Mouse (Mus musculus) urinary bladder, adult 2 months (tissue): ENCODE results near the gene Dnajc13. TPM values are rescaled to one million over a fixed set of nuclear protein-coding genes. Genes with fewer than 3 reads are reported as not detected.

Experiments used
- DNase-seq: peaks from one replicate; pipeline ENCODE4 v3.0.0; 2022; ENCODE audit warnings: low spot score
- polyA plus RNA-seq: library from polyadenylated mRNA; depleted of rRNA; stranded (reverse); fragments of >200 nt; gene quantifications from 2 replicates; pipeline ENCODE4 v1.2.3, GENCODE M21; 2012

The Dnajc13 gene
- polyA plus RNA-seq, 1 experiment, result 46.8 TPM

DNA sequence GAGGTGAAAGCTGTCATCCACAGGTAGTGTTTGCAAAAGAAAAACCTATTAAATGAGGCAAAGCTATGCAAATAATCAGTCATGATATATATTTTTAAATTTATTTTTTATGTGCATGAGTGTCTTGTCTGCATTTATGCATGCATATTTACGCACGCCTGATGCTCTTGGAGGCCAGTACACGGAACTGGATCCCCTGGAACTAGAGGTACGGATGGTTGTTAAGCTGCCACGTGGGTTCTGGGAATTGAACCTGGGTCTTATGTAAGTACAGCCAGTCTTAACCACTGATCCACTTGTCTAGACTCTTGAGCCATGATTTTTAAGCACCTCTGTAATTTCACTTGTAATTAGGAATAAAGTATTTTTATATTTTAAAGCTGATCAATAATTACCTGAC, 79.5 kb downstream of the Dnajc13 start:
- DNase-seq, result no peak

DNA sequence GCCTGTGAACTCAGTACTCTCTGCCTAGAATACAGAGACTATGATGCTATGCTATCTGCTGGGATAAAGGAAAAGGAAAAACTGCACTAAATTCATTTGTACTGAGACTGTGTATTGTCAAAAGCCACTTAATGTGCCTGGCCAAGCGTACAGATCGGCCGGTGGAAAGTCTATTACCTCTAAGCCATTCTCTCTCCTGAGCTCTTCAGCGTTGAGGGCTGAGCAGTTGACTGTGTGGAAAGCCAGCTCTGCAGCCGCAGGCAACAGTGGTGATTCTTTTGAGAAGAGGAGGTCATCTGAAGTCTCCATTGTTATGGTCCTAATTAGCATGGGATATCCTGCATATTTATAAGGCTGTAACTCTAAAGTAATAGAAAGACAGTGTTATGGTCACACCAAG, 80.4 kb downstream of the Dnajc13 start:
- no peak for DNase-seq

DNA sequence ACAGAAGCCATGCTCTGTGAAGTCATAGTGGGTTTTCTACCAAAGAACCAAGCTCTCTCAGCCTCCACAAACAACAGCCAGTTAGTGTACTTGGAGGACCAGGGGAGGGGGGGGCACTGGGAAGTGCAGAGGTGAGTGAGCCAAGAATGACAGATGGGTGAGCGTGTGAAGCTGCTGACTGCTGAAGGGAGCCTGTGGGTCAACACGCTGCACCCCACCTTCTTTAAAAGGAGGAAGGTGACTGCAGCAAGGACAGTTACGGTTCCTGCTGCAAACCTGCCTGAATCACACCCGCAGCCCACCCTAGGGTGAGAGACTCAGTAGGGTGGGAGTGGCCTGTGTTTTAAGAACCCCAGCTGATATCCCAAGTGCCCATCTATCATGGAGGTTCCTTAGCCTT, 81.1 kb downstream of the Dnajc13 start:
- no peak for DNase-seq

DNA sequence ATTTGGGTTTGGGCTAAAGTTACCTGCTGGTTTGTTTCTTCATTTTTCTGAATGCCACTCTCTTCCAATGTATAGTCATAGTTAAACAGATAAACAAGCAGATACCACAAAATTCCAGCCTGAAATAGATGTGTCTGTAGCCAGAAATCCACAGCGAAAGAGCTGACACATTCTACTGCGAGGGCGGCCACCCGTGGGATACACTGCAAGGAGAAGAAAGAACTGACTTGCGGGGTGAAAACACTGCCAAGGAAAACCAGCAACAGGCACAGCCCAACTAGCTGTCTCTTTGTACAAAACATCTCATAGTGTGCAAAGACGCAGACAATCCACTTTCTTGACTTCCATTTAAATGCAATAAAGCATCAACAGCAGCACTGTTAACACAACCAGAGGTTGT, 82.7 kb downstream of the Dnajc13 start:
- no peak for DNase-seq

DNA sequence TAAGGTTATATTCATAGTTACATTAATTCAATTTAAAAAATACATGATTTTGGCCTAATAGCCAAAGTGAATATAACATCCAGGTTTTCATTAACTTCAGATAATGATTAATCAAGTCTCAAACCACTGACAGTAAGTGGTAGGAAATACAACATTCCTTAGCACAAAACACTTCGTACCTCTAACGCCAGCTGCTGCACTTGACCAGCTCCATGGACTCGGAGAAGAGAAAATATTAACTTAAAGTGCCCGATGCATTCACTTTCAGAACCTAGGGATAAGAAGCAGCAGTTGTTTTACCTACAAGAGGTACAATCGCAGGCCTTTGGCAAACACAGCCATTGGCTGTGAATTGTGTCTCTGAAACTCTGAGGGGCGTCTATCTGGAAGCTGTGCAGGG, 90.4 kb downstream of the Dnajc13 start:
- no peak for DNase-seq

DNA sequence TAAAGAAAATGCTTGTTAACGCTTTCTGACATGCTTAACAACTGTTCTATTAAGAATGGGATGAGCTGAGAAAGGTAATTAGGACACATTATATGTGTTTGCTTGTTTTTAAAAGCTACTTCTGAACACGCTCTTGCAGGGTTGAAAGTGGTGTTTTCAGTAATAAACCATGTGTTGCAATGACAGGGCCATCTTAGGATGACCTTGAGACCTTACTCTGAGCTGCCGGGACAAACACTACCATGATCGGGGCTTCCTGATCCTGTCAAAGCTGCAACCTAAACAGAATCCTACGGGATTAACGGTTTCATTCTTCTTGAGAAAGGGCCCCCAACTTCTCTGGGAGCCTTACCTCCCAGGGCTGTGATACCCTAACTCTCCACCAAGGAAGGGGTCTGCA, 91.1 kb downstream of the Dnajc13 start:
- DNase-seq, result no peak

DNA sequence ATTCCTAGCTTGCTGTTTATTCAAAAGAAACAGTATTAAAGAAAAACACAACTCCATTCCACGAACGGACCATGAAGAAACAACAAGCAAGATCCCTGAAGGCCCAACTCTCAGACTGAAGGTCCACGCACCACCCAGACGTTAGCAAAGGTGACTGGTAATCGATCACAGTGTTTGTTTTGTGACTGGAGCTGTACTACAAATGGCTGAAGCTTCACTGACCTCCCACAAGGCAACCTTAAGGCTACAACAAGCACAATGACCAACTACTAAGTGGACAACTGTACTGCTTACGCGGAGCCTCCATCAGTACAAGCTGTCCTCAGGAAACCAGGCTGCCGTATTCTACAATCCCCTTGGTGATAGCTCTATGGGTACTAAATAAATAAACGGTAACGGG, 92.7 kb downstream of the Dnajc13 start:
- no peak for DNase-seq

DNA sequence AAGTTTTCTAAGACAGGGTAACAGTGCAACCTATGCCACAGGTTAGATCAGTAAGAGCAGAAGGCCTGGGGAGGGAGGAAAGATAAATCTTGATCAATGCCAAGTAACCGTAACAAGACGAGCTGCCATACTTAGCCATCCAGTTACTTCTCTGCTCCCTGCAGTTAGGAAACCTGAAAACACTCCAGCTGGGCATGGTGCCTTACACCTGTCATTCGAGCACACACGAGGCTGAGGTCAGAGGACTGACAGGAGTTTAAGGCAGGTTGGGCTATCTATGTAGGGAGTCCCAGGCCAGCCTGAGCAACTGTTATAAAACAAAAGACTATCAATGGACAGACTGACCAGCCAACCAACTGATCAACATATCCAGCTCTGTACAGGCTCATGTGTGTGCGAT, 96.8 kb downstream of the Dnajc13 start:
- no peak for DNase-seq

DNA sequence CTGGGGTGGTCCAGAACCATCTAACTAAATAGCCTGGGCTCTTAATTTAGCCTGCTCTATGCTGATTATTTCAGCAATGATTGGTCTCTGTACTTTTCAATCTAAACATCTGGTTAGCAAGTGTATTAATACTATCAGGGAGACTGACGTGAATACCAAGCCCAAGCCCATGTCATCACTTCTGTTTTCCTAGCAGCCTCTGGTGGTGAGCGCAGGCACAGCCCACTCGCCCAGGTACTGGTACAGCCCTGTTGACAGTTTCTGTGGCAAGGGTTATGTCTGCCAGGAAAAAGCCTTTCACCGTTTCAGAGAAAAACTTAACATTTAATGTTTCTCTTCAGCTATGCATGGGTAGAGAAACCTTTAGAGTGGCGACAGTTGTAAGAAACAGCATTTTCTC, 98.5 kb downstream of the Dnajc13 start:
- no peak for DNase-seq

DNA sequence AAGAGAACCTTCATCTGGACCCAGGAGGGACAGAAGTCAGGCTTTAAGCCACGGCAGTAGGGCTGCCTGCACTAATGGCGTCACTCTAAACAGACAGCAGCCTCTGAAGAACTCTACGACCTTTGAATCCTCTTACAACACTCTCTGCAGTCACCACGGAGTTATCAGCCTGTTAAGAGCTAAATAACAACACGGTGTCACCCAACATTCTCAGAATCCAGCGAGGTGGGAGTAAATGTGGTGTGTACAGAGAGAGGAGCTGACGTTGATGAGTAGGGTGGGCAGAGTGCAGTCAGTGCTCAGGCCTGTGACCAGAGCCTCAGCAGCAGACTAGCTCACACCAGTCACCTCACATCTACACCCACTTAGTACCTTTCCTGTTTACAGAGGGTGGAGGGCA, 101.6 kb downstream of the Dnajc13 start:
- DNase-seq, result no peak

DNA sequence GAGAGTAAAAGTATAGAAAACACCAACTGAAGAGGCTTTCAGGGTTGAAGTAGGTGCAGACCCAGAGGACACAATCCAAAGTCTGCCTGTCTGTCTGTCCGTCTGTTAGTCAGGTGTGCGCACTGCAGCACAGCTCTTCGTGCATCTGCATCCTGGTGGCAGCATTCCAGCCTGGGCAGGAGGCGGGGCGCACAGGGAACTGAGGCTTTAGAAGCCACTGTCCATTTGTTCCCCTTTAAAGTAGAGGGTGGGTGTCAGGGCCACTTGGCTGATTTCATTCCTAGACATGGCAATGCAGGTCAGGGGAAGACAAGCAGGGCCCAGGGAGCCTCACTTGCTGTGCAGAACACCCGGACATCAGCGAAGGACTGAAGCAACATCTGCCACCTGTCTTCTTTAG, 105.4 kb downstream of the Dnajc13 start:
- no peak for DNase-seq

DNA sequence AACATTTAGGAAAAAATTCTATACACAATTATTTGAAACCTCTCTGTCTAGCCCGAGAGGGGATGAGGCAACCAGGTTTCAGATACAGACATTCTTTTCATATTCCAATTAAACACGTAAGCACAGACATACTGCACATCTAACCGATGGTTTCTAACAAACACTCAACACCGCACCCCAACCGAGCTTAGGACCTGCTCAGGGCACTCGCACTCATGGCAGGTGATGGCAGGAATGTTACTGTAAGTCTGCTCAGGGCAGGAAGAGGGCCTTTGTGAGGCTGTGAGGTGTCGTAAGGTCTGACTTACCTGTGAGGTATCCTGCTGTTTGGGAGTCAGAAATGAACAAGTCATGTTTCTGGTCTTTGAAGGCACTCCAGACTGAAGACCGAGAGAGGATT, 106.2 kb downstream of the Dnajc13 start:
- no peak for DNase-seq

DNA sequence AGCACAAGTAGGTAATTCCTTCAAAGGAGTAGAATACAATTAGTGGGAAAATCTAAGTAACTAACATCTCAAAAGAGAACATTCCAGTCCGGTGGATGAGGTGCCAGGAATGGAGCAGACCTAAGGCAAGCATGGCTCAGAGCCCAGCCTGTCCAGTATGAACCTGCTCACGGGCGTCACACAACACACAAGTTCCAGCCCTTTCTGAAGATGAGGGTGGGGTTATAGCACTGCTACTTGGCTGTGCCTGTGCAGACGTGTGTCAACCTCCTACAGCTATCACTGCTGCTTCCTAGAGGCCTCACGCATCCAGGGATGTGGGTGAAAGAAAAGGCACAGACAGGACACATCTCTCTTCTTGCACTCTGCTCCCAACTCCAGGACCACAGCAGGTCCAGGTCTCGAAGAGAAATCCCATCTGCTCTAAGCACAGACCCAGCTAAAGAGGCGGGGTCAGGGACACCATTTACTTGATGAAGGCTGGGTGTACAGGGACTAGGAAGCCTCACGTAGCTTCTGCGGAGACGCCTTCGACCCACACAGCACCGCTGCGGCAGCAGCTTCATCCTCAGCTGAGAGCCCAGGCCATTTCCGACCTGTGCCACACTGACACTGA, 107.5 kb downstream of the Dnajc13 start:
- no peak for DNase-seq

DNA sequence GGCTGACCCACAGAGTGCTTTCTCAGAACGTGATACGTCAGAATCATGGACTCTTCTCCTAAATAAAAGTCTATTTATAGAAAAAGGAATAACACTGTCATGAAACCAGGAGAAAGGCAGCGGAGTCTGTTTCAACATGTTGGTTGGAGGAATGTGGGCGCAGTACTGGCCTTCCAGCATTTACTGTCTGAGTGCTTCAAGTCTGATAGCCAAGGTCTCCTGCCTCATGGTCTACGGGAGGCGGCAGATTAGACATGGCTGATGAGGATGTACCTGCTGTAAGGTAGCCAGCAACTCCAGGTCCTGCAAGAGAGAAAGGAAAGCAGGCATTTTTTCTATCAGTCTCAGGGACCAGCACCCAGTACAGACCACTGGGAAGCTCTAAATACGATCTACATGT, 110.6 kb downstream of the Dnajc13 start:
- DNase-seq, result no peak

DNA sequence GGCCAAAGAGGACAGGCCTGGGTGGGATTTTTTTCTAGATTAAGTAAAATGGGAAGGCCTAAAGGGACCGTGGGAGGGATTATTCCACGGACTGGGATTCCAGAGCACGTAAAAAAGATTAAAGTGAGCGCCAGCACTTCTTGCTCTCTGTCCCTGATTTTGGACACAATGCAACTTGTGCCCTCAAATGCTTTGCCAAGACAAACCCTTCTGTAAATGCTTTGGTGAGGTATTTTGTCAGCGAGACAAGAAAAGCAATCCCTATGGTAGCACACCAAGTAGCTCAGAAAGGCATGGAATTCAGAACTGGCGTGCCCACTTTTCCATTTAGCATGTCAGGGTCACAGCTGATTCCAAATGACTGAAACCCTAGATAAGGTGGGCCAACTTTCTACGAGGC, 113.8 kb downstream of the Dnajc13 start:
- DNase-seq, result no peak

DNA sequence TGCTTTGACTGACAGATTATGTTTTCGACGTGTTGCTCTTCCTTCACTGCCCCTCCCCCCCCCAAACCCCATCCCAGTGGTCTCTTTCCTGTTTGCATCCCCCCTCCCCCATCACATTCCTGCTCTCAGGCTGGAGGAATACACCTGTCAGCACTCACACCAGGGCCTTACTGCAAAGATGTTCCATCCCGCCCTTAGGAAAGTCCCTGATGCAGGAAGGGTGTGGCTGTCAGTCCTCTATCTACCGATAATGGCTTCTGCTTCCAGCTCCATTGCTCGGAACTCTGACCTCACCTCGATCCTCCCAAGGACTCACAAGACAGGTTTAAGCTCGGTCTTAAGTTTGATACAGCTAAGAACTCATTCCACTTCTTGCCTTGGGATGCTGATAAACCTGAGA, 116.0 kb downstream of the Dnajc13 start:
- no peak for DNase-seq

DNA sequence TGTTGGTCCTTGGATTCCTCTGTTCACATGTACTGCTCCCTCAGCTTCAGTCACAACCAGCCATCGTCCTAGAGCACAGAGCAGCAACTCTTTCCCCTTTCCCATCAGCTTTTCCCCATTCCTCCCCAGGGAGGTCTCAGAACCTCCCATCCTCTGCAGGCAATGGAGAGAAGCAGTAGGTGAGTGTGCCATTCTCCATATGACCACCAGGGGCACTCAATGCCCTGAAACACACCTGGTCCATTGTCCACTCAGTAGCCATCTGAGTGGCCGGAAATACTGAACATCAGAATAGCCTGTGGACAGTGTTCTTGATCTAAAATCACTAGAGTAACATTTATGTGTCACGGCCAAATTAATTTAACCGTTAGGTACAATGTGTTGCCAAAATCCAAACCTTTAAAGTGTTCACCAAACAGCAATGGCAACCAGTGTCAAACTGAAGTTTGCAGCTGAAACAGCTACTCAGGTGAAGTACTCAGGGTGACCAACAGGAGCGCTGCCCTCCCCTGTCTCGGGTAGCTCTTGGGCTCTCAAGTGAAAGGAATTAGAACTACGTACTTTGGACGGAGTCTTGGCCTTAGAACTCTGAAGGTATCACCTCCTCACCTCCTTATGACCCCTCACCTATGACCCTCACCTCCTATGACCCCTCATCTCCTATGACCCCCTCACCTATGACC, 118.3 kb downstream of the Dnajc13 start:
- DNase-seq, result no peak

DNA sequence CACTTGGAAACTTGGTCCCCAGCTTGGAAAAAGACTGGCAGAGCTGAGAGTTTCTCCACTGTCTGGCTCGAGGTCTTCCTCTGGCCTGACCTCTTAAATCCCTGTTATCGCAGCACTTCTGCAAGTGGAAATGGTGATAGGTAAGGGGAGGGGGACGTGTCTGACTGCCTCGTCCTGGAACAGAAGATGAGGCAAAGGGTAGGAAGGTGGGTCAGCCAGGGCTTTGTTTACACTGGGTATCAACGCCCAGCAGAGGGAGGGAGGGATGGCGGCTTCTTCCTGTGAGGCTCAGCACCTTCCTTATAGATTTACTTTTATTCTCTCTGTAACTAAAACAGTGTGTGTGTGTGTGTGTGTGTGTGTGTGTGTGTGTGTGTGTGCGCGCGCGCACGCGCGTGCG, 119.9 kb downstream of the Dnajc13 start:
- DNase-seq, result no peak

DNA sequence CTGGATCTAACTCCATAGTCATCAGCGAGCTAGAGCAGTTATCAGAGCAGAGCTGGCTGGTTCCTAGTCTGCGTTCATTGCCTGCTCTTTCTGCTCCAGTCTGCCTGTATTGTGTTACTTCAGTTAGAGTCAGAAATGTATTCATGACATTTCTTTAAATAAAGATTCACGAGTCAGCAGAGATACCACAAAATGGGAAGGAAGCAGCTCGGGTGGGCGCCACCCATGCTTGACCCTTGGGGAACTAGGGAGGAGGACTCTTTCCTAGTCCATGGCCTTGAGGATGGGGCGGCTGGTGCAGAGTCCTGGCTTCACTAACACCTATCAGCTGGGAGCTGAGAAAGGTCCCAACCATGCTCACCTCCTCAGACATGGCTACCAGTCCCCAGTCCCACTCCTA, 122.4 kb downstream of the Dnajc13 start:
- DNase-seq, result no peak

DNA sequence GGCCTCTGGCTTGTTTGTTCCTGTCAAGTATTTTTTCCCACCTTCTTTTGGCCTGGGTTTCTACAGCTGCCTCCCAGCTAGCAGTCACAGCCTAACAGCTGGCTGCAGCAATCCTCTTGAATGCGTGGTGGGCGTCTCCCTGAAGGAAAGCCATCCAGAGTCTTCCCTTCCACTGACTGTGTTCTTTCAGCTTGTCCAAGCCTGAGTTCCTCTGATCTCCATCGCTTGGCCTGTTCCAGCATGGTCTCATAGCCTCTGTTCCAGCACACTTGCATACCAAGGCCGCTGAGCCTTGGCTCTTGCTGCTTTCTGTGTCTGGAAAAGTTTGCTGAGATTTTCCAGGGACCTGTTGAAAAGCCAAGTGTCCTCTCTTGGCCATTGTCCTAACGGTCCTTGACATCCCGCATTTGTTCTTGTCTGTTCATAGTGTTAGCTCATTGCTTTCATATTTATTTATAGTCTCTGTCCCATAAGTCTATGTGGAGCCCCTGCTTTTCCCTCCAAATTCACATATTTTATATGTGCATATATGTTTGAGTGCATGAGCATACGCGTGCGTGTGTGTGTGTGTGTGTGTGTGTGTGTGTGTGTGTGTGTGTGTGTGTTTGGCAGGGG, 132.5 kb downstream of the Dnajc13 start:
- no peak for DNase-seq

DNA sequence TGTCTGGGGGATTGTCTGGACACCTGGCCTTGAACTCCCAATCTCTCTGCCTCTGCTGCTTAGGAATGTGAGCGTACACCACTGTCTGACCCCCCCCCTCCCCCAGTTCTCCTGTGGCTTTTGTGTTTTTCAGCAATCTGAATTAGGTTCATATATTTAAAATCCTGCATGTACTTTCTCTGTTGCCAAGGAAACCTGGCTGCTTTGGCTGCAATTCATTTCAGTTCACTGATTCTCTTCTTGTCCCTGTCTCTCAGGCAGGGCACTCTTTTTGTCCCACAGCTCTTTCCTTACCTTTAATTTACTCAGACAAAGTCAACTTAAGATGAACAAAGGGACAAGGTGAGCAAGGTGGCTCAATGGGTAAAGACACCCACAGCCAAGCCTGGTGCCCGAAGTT, 134.6 kb downstream of the Dnajc13 start:
- DNase-seq, result no peak

DNA sequence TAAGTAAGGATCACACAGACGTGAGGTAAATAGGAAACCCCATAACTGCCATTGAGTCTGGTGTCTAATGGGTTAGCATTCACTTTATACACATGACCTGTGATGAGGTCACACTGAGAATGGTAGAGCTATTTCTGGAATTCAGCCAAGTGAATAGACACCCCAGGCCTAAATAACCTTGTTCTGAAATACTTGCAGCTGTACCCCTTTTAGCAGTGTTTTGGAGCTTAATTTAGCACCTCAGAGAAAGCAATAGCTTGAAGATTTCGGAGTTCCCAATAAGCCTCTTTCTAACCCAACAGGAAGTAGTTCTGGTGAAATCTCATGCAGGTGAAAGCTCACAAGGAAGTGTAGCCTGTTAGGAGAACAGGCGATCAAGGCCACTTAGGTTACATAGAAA, 135.9 kb downstream of the Dnajc13 start, which contains the start of gene Ackr4:
TSS of gene Ackr4 (minus strand) at position 101 of the 400 bp plus-strand sequence.
- DNase-seq, result no peak

DNA sequence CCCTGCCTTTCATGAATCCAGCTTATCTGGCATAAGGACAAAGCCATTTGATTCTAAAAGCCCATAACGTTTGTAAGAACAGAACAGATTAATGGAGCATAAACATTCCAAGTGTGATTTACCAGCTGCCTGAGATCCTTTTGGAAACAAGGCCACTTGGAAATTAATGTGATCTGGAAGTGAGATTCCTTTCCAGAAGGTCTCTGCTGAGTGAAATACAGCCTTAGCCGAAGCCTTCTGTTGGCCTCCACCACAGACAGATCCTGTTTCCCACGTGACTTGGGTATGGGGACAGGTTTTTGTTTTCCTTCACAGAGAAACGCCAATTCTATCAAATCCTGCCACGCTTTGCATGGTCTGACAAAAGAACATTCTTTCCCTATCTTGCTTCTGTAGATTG, 139.1 kb downstream of the Dnajc13 start:
- no peak for DNase-seq

DNA sequence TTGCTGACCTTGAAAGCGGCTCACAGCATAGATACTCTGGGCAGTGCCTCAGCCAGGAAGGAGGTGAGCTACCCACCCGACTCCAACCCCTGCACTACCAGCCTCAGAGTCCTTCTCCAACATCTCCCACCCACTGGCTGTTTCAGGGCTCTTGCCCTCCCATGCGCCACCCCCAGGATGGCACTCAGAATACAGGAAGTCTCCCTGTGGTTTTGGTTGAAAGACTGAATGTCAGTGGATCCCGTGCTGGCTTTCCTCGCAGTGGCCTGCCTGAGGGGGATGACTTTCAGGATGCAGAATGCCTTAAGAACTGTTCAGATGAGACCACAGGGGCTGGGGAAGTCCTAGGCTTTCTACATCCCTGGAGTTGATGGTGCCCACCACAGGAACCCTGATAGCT, 139.6 kb downstream of the Dnajc13 start:
- no peak for DNase-seq
